Mouse (Mus musculus) E14TG2a.4 (cell line): Measurements from ENCODE around the gene Mtfr2.
A peak's percentile ranks its signal among the peaks of the same experiment; 100 is the strongest.

Experiments used
- H3K27me3 ChIP-seq: 2 replicates; pipeline ENCODE4 v1.6.1; 2014; ENCODE audit warnings: low read length, control low read depth; ENCODE audit not compliant: insufficient read depth
- H3K36me3 ChIP-seq: 2 replicates; pipeline ENCODE4 v1.6.1; 2014; ENCODE audit warnings: low read length, control low read depth; ENCODE audit not compliant: insufficient read depth
- H3K4me1 ChIP-seq: replicated peaks from 2 replicates; pipeline ENCODE4 v1.6.1; 2014; ENCODE audit warnings: low read depth, low read length, control low read depth
- H3K4me3 ChIP-seq: replicated peaks from 2 replicates; pipeline ENCODE4 v1.5.1; 2014; ENCODE audit warnings: mild to moderate bottlenecking, low read length
- H3K9me3 ChIP-seq: 2 replicates; pipeline ENCODE4 v1.6.1; 2014; ENCODE audit warnings: low read length, control low read depth
- CTCF ChIP-seq: conservative IDR thresholded peaks from 2 replicates; pipeline ENCODE4 v1.5.1; 2014; ENCODE audit warnings: low read length
- NANOG ChIP-seq: IDR thresholded peaks from 2 replicates; pipeline ENCODE4 v1.6.1; 2014; ENCODE audit warnings: borderline replicate concordance, low read length, mixed read lengths
- POU5F1 ChIP-seq: IDR thresholded peaks from 2 replicates; pipeline ENCODE4 v1.6.1; 2014; ENCODE audit warnings: low read length, borderline replicate concordance

Mtfr2 gene

DNA sequence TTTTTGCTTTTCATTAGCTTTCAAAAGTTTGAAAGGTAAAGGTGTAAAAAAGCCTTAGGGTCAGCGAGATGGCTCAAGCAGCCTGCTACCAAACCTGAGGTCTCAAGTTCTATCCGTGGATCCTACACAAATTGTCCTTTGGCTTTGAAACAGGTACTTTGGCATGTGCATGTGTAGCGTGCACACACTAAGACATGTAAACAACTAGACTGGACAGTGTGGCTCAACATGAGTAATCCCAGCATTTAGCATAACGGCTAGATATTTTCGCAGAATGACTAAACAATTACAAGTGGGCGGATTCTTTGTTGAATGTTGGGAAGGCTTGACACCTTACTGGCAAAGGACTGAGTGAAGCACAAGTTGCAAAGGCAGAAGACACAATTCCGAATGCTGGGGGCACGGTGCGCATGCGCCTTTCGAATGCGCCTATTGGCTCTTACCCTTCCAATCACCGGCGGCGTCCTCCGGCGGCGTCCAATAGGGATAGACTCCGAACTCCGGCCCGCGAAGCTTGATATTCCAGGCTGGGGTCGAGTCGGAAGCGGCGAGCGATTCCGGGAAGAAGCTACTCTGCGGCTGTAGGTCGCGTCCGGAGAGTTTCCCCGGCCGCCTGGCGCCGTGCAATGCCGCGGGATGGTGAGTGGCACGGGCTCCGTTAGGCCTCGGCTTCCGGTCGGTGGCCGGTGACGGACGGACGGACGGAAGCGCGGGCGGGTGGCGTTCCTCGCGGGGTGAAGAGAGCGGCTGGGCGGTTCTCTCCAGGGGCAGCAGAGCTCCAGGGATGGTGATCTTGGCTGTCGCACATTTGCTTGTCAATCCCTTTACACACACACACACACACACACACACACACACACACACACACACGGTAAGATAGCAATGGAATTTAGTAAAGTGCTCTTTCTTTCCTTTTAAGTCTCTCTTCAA, at the start of gene Mtfr2:
TSS of gene Mtfr2 (plus strand) at position 486 of the 930 bp plus-strand sequence.
- H3K27me3 ChIP-seq, result no peaks in the 10 kb centered on the region
- TF ChIP-seq CTCF, result no peak
- no peak for TF ChIP-seq NANOG
- no peak for TF ChIP-seq POU5F1
- H3K4me1 ChIP-seq, result peaks cover 33% of the 10 kb centered on the region
- H3K9me3 ChIP-seq, result no peaks in the 10 kb centered on the region
- H3K4me3 ChIP-seq, result peak within 1 kb of the TSS; percentile 88
- peaks cover 61% of the 10 kb centered on the region for H3K36me3 ChIP-seq

DNA sequence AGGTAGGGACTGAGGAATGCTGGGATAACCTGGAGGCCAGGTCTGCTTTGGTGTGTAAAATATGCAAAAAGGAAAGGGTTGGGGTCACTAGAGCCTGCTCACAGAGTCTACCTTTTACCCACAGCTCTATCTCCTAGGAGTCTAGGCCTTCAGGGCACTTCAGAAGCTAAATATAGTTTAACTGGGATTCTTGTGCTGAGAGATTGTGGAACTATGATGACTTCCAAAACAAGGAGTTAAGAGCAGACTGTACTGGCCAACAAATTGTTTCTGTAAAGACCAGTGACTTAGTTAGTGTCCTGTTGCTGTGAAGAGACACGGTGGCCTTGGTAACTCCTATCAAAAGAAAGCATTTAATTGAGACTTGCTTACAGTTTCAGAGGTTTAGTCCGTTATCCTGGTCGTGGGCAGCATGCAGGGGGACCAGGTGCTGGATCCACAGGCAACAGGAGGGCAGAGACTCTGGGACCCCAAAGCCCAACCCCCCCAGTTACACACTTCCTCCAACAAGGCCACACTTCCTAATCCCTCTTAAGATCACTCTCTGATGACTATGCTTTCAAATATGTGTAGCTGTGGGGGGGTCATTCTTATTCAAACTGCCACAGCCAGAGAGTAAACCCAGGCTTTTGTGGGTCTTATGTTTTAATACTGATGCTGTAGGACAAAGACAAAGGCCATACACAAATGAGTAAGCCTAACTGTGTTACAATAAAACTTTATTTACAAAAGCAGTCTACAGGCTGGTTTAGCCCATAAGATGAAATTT, 49.2 kb upstream of the Mtfr2 start:
- Histone ChIP-seq H3K4me3 (no peak overlapping the region), H3K36me3 (no peaks in the 10 kb centered on the region), H3K27me3 (no peaks in the 10 kb centered on the region), H3K4me1 (peaks cover 39% of the 10 kb centered on the region), H3K9me3 (peaks cover 8% of the 10 kb centered on the region; the same call in 1 of the 2 replicates)
- TF ChIP-seq NANOG, result peak; percentile 53; the same call in 1 of the 2 replicates
- no peak for TF ChIP-seq CTCF

DNA sequence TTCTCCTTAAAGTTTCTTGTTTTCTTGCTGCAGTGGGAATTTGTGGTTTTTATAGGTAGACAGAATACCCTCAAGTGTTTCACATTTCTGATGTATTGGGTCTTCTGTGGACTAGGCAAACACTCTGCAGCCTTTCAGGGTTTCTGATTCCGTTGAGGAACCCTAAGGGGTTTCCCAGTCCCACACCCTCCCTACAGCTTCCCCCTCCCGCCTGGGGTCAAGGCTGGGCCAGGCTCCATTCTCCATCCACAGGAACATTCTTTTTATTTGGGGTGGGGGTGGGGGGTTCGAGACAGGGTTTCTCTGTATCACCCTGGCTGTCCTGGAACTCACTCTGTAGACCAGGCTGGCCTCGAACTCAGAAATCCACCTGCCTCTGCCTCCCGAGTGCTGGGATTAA, 48.5 kb upstream of the Mtfr2 start:
- Histone ChIP-seq H3K4me1 (peaks cover 39% of the 10 kb centered on the region), H3K27me3 (no peaks in the 10 kb centered on the region), H3K36me3 (no peaks in the 10 kb centered on the region), H3K4me3 (no peak overlapping the region), H3K9me3 (peaks cover 7% of the 10 kb centered on the region; the same call in 1 of the 2 replicates)
- TF ChIP-seq NANOG (no peak), POU5F1 (no peak), CTCF (no peak)

DNA sequence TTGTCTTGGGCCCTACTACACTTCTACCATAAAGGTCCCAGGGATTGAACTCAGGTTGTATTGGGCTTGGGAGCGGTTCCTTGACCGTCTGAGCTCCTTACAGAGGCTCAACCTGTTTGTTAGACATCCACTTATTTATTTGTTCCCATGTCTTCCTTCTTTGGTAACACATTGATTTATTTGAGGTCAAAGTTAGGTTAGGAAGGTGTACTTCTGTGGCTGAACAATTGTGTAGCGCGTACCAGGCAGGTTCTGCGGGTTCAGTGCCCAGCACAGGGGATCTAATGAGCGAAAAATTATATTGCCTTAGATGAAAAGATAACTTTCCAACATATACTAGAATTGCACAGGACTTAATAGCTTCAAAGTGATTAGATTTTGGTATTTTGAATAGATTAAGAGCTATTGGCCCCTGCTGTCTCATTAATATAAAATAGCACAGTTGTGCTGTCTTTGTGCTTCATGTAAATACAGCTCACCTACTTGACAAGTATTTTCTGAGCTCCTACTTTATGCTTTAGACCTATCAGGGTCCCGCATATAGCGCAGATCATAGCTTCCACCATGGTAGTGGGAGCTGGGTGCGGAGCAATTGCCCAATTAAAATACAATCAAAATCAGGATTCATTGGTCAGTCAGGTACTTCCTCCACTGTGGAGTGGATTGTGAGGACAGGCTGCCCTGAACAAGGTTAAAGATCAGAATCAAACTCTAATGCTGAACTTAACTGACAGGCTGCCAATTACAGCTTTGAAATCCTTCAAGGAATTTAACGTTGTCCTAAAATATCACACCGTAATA, 36.4 kb upstream of the Mtfr2 start:
- peaks cover 27% of the 10 kb centered on the region for H3K4me1 ChIP-seq
- TF ChIP-seq CTCF, result no peak
- no peak for TF ChIP-seq NANOG
- no peak for TF ChIP-seq POU5F1
- H3K36me3 ChIP-seq, result peaks cover 5% of the 10 kb centered on the region; the same call in 1 of the 2 replicates
- no peaks in the 10 kb centered on the region for H3K9me3 ChIP-seq
- 0 out of 2 replicates have a peak, but pooled peaks cover 3% of the 10 kb centered on the region for H3K27me3 ChIP-seq
- H3K4me3 ChIP-seq, result peak overlapping the region; percentile 94

DNA sequence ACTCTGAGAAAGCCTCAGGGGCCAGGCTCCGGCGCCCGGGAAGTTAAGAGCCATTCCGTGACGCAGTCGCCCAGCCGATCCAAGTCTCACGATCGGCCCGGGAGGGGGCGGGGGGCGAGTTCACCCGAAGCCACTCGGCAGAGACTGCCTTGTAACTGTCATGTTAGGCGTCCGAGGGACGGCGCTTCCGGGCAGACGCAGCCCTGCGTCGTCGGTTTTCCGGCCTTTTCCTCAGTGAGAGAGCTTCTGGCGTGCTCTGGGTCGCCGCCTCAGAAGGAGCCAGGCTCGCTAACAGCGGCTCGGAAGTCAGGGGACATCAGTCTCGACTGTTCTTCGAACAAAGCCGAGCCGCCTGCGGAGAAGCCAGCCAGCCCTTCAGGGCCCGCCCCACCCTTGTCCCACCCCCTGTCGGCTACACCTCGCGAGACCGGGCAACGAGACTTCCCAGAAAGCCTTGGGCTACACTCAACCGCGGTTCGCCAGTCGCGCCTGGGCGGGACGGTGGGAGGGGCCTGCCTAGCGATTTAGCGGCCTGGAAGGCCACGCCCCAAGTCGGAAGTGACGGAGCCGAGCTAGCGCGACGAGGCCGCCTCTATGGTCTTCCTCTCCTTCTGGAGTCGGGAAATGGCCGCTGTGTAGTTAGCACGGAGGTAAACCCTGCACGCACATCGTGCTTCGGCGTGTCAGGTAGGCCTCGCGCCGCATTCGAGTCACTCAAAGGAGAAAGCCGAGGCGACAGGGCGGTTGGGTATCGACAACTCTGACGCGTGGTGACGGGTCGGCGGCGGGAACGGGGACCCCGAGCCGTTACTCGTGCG, 35.4 kb upstream of the Mtfr2 start, which contains the start of gene Bclaf1:
TSS of gene Bclaf1 (plus strand) at position 552 of the 818 bp plus-strand sequence.
- no peaks in the 10 kb centered on the region for H3K27me3 ChIP-seq
- peaks cover 10% of the 10 kb centered on the region for H3K36me3 ChIP-seq
- TF ChIP-seq CTCF (no peak), POU5F1 (no peak), NANOG (no peak)
- peaks cover 36% of the 10 kb centered on the region for H3K4me1 ChIP-seq
- peak within 1 kb of the TSS; percentile 94 for H3K4me3 ChIP-seq
- no peaks in the 10 kb centered on the region for H3K9me3 ChIP-seq

DNA sequence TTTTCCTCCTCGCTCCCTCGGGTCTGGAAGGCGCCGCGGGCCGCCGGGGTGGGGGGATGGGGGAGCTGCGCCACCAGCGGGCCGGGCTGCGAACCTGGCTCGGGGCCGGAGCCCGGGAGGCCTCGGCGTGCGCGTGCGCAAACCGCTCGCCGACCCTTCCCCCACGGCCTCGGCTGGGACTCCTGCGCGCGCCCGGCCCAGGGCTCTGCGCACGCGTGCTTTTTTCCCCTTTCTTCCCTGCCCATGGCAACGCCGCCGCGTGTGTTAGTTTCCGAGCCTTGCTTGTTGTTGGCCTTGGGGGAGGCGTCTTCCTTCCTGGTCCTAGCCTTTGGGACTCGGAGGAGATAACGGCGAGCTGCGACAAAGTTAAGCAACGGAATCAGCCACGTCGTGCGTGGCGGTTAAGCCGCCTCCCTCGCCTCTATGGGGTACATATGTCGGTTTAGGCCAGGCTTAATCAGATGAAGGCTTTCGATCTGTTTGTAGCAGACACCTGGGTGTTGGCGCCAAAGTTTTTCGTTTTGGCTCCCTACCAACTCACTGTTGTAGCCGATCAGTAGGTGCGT, 34.8 kb upstream of the Mtfr2 start:
- Histone ChIP-seq H3K9me3 (no peaks in the 10 kb centered on the region), H3K4me3 (peak overlapping the region; percentile 94), H3K36me3 (peaks cover 17% of the 10 kb centered on the region), H3K4me1 (peaks cover 43% of the 10 kb centered on the region), H3K27me3 (no peaks in the 10 kb centered on the region)
- TF ChIP-seq NANOG (no peak), POU5F1 (no peak), CTCF (no peak)

DNA sequence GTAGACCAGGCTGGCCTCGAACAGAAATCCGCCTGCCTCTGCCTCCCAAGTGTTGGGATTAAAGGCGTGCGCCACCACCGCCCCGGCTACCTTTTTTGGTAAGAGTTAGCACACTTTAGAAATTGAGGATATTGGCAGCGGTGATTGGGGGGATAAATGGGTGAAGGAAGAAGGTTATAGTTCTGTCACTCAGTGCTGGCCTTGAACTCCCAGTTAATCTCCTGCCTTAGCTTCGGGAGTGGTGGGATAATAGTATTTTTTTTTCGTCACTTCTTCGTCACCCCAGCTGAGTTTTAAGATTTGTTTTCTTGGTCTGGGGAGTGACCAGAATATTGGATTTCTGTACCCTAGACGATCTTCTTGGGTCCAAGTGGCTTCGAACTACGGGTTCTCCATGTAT, 34.1 kb upstream of the Mtfr2 start:
- peaks cover 49% of the 10 kb centered on the region for H3K4me1 ChIP-seq
- H3K36me3 ChIP-seq, result peaks cover 23% of the 10 kb centered on the region
- peak overlapping the region; percentile 94 for H3K4me3 ChIP-seq
- no peaks in the 10 kb centered on the region for H3K9me3 ChIP-seq
- TF ChIP-seq NANOG, result no peak
- TF ChIP-seq POU5F1, result no peak
- no peak for TF ChIP-seq CTCF
- H3K27me3 ChIP-seq, result no peaks in the 10 kb centered on the region
